Mouse (Mus musculus) kidney, adult 2 months (tissue): Measurements from ENCODE around the gene Ttc41.

Experiments
- CTCF ChIP-seq: fragments of 200-500 bp; conservative IDR thresholded peaks from 2 replicates; pipeline ENCODE4 v1.5.1; 2011; ENCODE audit warnings: low read depth, mild to moderate bottlenecking, control low read depth, low read length, moderate library complexity, mixed read lengths; ENCODE audit not compliant: insufficient read depth, insufficient read length
- POLR2A ChIP-seq: fragments of 200-500 bp; IDR thresholded peaks from one replicate; pipeline ENCODE4 v1.6.1; 2011; ENCODE audit warnings: low read depth, low read length, control low read depth

DNA sequence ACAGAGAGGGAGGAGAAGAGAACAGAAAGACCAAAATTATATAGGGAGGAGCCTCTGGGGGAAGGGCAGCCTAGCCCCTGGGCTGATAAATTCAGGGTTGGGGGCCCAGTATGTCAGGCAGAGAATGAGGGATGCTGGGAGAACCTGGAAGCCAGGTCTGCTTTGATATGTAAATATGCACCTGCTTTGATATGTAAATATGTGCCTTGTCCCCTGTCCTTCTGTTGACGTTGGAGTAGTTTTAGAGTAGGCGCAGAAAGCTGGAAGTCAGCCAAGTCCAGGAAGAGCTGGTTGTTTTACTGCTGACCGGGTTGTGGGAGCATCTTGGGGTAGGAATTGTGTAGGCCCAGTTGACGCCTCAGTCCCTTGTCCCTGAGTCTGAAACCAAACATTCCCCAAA is 64.2 kb downstream of the Ttc41 start:
- TF ChIP-seq CTCF (no peak), POLR2A (no peak)
